Mouse (Mus musculus) ovary, postnatal 36 days (tissue): ENCODE measurements at regions not wholly inside any gene's neighbourhood (a gene's known extent, or its start where the extent isn't known, plus 50 kb on each side); places are given as distances from the start of the nearest gene placed in this dataset.
A peak's percentile ranks its signal among the peaks of the same experiment; 100 is the strongest.

Source experiments
- DNase-seq: peaks from one replicate; pipeline ENCODE4 v3.0.0; 2022; ENCODE audit warnings: low spot score, mixed read lengths

GRCm38 (mm10) chr4:119018573-119018972 is 57.2 kb downstream of the Lao1 start:
- DNase-seq: no peak

GRCm38 (mm10) chr4:119019013-119019781 is 57.8 kb downstream of the Lao1 start:
- DNase-seq: no peak

- no peak for DNase-seq
Observed at GRCm38 (mm10) chr4:119022338-119022737, 61.0 kb downstream of the Lao1 start.

- no peak for DNase-seq
Observed at GRCm38 (mm10) chr4:119026237-119026861, 65.0 kb downstream of the Lao1 start.

GRCm38 (mm10) chr4:119028208-119028821 is 66.9 kb downstream of the Lao1 start:
- DNase-seq: peak; percentile 28

- DNase-seq: no peak
Observed at GRCm38 (mm10) chr4:119029091-119029490, 67.7 kb downstream of the Lao1 start.

GRCm38 (mm10) chr4:119029735-119030134 is 68.4 kb downstream of the Lao1 start:
- no peak for DNase-seq

- no peak for DNase-seq
Observed at GRCm38 (mm10) chr4:119030865-119031264, 69.5 kb downstream of the Lao1 start.

- no peak for DNase-seq
Observed at GRCm38 (mm10) chr4:119033006-119033405, 71.6 kb downstream of the Lao1 start.

- no peak for DNase-seq
Observed at GRCm38 (mm10) chr4:119036582-119036981, 71.9 kb upstream of the Slc2a1 start.

GRCm38 (mm10) chr4:119040041-119040440 is 68.5 kb upstream of the Slc2a1 start:
- no peak for DNase-seq

GRCm38 (mm10) chr4:119041616-119042015 is 66.9 kb upstream of the Slc2a1 start:
- DNase-seq: no peak

GRCm38 (mm10) chr4:119044005-119044677 is 64.4 kb upstream of the Slc2a1 start:
- DNase-seq: no peak

GRCm38 (mm10) chr4:119044836-119045235 is 63.7 kb upstream of the Slc2a1 start:
- no peak for DNase-seq

GRCm38 (mm10) chr4:119050867-119051353 is 57.6 kb upstream of the Slc2a1 start:
- no peak for DNase-seq

- no peak for DNase-seq
Observed at GRCm38 (mm10) chr4:119052537-119052936, 56.0 kb upstream of the Slc2a1 start.

GRCm38 (mm10) chr4:119053241-119053640 is 55.3 kb upstream of the Slc2a1 start:
- no peak for DNase-seq

- DNase-seq: no peak
Observed at GRCm38 (mm10) chr4:119053680-119054079, 54.8 kb upstream of the Slc2a1 start.

GRCm38 (mm10) chr4:119054129-119054528 is 54.4 kb upstream of the Slc2a1 start:
- no peak for DNase-seq

- DNase-seq: no peak
Observed at GRCm38 (mm10) chr4:119057191-119057590, 51.3 kb upstream of the Slc2a1 start.

- DNase-seq: no peak
Observed at GRCm38 (mm10) chr4:119057826-119058225, 50.7 kb upstream of the Slc2a1 start.
